Mouse (Mus musculus): ENCODE data around the gene Irs2.

DNA sequence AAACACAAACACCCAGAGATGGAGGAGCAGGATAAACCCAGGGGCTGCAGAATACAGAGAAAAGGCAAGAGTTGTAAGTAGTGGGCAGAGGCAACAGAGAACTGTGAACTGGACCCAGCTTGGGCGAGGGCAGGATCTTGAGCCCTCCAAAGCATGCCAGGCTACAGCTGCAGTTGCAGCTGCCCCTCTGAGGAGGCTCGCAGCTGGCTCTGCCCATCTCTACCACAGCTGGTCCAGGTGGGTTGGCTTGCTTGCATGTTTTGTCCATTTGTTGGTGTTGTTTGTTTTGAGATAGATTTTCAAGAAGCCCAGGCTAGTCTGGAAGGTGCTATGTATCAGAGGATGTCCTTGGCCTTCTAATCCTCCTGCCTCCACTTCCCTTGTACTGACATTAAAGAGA is 56.0 kb downstream of the Irs2 start:
- TF ChIP-seq CTCF (IDR thresholded peaks at IDR 0.05), result no peak
- TF ChIP-seq EP300 (IDR thresholded peaks at IDR 0.05), result no peak

Data from lung, postnatal 0 days (tissue).